Mouse (Mus musculus): ENCODE results near the gene Itgb5. TPM values are rescaled to one million over a fixed set of nuclear protein-coding genes. Genes with fewer than 3 reads are reported as not detected.

Itgb5 gene
- polyA plus RNA-seq, 1 experiment from 2014 or later, result 28.2 TPM

DNA sequence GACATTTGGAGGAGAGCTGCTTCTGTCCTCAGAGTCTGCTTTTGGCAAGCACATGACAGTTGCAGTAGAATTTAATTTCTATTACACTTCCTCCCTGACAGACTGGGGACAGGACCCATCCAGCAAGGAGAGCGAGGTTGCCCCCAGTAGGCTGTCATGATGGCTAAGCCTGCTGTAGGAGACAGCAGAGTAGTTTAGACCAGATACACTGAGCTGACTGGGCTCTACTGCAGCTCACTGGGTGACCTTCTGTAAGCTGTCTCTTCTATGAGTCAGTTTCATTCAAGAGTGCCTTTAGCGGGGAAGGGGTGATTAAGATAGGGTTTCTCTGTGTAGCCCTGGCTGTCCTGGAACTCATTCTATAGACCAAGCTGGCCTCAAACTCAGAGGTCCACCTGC, 109.7 kb downstream of the Itgb5 start:
- Histone ChIP-seq H3K4me1 (replicated peaks; ENCODE audit: control insufficient read depth, insufficient read depth, low read length) (peaks cover 3% of the 10 kb centered on the region; the same call in 1 of the 2 replicates), H3K4me3 (ENCODE audit: low read depth, low read length) (no peak overlapping the region), H3K27me3 (ENCODE audit: control insufficient read depth, insufficient read depth, low read length) (no peaks in the 10 kb centered on the region), H3K9me3 (ENCODE audit: control insufficient read depth, low read length) (no peaks in the 10 kb centered on the region), H3K27ac (ENCODE audit: low read depth, low read length) (no peak overlapping the region), H3K36me3 (ENCODE audit: control insufficient read depth, insufficient read depth, low read length) (no peaks in the 10 kb centered on the region), H3K9ac (ENCODE audit: low read length) (no peak overlapping the region), H3K4me2 (ENCODE audit: low read depth, low read length, severe bottlenecking) (no peak overlapping the region)
- 81% methylated on average over 2 of the region's 2 CpGs for whole genome bisulfite sequencing
- ATAC-seq (replicated peaks; ENCODE audit: low FRiP score), result no peak
- no peak for DNase-seq (ENCODE audit: low spot score)

DNA sequence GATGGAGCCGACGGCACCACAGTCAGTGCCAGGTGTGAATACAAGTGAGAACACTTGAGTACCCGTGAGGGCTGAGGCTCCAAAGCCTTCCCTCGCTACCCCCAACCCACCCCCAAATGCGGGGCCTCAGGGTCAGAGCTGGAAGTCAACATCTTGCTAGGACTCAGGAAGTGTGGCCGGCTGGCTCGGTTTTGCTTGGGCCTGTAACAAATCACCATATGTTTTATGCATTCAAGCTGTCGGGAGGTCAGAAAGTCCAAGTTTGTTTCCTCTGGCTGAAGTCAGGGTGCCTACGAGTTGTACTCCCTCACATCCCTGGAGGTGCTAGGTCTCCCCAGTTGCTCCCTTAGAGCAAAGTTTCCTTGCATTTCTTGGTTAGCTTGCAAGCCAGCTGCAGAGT, 110.2 kb downstream of the Itgb5 start:
- H3K9me3 ChIP-seq (ENCODE audit: control insufficient read depth, low read length), result no peaks in the 10 kb centered on the region
- H3K36me3 ChIP-seq (ENCODE audit: control insufficient read depth, insufficient read depth, low read length), result no peaks in the 10 kb centered on the region
- DNase-seq (ENCODE audit: low spot score) (no peak), ATAC-seq (replicated peaks; ENCODE audit: low FRiP score) (no peak)
- no peak overlapping the region for H3K4me3 ChIP-seq (ENCODE audit: low read depth, low read length)
- H3K4me2 ChIP-seq (ENCODE audit: low read depth, low read length, severe bottlenecking), result no peak overlapping the region
- H3K27me3 ChIP-seq (ENCODE audit: control insufficient read depth, insufficient read depth, low read length), result no peaks in the 10 kb centered on the region
- H3K4me1 ChIP-seq (replicated peaks; ENCODE audit: control insufficient read depth, insufficient read depth, low read length), result peaks cover 3% of the 10 kb centered on the region; the same call in 1 of the 2 replicates
- 75% methylated on average over 9 of the region's 9 CpGs for WGBS
- no peak overlapping the region for H3K9ac ChIP-seq (ENCODE audit: low read length)
- H3K27ac ChIP-seq (ENCODE audit: low read depth, low read length), result no peak overlapping the region

DNA sequence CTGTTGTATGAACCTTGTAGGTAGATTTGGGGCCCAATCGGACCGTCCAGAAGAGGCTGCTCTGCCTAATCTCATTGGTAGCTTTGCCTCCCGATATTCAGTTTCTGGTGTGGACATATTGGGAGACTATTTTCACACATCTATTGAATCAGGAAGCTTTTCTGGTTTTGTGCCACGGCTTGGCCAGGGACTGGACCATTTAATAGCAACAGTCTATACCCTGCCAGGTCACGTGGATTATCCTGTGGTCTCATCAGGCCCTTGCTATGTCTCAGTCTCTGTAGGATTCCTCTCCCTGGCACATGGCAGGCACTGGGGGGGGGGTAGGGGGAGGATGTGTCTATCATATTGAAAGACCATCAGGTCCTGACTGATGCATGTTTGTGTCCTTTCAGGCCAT, 110.6 kb downstream of the Itgb5 start:
- no peak overlapping the region for H3K4me3 ChIP-seq (ENCODE audit: low read depth, low read length)
- H3K9me3 ChIP-seq (ENCODE audit: control insufficient read depth, low read length), result no peaks in the 10 kb centered on the region
- H3K4me1 ChIP-seq (replicated peaks; ENCODE audit: control insufficient read depth, insufficient read depth, low read length), result peaks cover 3% of the 10 kb centered on the region; the same call in 1 of the 2 replicates
- no peak overlapping the region for H3K27ac ChIP-seq (ENCODE audit: low read depth, low read length)
- no peaks in the 10 kb centered on the region for H3K36me3 ChIP-seq (ENCODE audit: control insufficient read depth, insufficient read depth, low read length)
- H3K4me2 ChIP-seq (ENCODE audit: low read depth, low read length, severe bottlenecking), result no peak overlapping the region
- no peak for ATAC-seq (replicated peaks; ENCODE audit: low FRiP score)
- H3K9ac ChIP-seq (ENCODE audit: low read length), result no peak overlapping the region
- DNase-seq (ENCODE audit: low spot score), result no peak
- 88% methylated on average over 5 of the region's 5 CpGs for WGBS
- H3K27me3 ChIP-seq (ENCODE audit: control insufficient read depth, insufficient read depth, low read length), result no peaks in the 10 kb centered on the region

DNA sequence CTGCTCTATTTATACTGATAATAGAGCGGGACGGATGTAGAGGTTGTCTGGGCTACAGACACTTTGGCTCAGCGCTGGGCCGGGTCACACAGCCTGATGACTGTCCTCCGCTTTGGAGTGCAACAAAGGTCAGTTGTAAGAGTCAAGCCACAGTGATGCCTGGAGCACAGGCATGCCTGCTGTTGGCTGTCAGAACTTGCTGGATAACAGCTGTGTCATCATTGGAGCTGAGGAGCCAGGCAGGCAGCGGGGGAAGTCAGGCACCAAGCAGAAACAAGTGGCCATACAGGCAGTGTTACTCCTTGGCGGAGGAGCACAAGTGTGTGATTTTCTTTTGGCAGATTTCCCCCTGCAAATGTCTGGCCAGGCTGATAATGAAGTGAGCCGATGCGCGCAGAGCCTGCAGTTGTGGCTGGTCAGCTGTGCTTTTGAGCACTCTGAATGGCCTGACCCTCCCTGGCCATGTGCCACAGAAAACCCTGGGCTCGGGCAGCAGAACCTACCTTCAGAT, 111.9 kb downstream of the Itgb5 start:
- WGBS, result 75% methylated on average over 11 of the region's 11 CpGs
- no peaks in the 10 kb centered on the region for H3K36me3 ChIP-seq (ENCODE audit: control insufficient read depth, insufficient read depth, low read length)
- DNase-seq (ENCODE audit: low spot score) (no peak), ATAC-seq (replicated peaks; ENCODE audit: low FRiP score) (no peak)
- no peak overlapping the region for H3K27ac ChIP-seq (ENCODE audit: low read depth, low read length)
- H3K4me2 ChIP-seq (ENCODE audit: low read depth, low read length, severe bottlenecking), result no peak overlapping the region
- peaks cover 3% of the 10 kb centered on the region; the same call in 1 of the 2 replicates for H3K4me1 ChIP-seq (replicated peaks; ENCODE audit: control insufficient read depth, insufficient read depth, low read length)
- no peaks in the 10 kb centered on the region for H3K27me3 ChIP-seq (ENCODE audit: control insufficient read depth, insufficient read depth, low read length)
- H3K9ac ChIP-seq (ENCODE audit: low read length), result no peak overlapping the region
- H3K9me3 ChIP-seq (ENCODE audit: control insufficient read depth, low read length), result no peaks in the 10 kb centered on the region
- H3K4me3 ChIP-seq (ENCODE audit: low read depth, low read length), result no peak overlapping the region

DNA sequence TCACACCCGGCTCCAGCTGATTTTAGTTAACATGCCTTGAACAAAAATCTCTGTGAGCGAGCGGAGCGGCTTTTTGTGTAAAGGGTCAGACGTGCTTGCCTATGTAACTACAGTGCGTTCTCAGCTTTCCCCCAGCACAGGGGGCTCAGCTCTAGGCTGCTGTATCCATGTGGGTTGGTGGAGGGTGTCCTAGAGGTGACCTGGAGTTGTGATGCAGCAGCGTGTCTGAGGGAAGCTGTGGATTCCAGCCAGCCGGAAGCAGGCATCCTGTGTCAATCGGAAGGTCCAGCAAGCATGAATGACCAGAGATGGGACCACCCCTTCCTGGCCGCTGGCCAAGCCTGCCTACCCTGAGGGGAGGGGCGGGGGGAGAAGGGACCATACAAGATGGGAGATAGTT, 112.9 kb downstream of the Itgb5 start:
- no peak for DNase-seq (ENCODE audit: low spot score)
- Histone ChIP-seq H3K27me3 (ENCODE audit: control insufficient read depth, insufficient read depth, low read length) (no peaks in the 10 kb centered on the region), H3K4me1 (replicated peaks; ENCODE audit: control insufficient read depth, insufficient read depth, low read length) (peaks cover 3% of the 10 kb centered on the region; the same call in 1 of the 2 replicates), H3K4me3 (ENCODE audit: low read depth, low read length) (no peak overlapping the region), H3K4me2 (ENCODE audit: low read depth, low read length, severe bottlenecking) (no peak overlapping the region), H3K27ac (ENCODE audit: low read depth, low read length) (no peak overlapping the region), H3K36me3 (ENCODE audit: control insufficient read depth, insufficient read depth, low read length) (no peaks in the 10 kb centered on the region), H3K9me3 (ENCODE audit: control insufficient read depth, low read length) (no peaks in the 10 kb centered on the region), H3K9ac (ENCODE audit: low read length) (no peak overlapping the region)
- ATAC-seq (replicated peaks; ENCODE audit: low FRiP score), result no peak
- WGBS, result 69% methylated on average over 11 of the region's 11 CpGs

DNA sequence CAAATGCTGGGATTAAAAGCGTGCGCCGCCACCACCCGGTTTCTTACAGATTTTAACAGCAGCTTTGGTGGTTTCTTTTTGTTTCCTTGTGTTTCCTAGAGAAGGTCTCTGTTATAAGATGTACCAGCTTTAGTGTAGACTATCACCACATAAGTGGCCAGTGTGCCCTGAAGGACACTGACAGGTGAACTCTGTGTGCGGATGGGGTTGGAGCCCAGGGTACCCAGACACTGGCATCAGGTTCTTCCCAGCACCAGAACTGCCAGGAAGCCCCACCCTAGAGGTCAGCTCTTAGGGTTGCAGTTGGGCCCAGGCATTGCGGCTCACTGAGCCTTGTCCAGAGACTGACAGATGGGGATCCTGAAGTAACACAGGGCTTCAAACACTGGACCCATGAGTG, 113.9 kb downstream of the Itgb5 start:
- Histone ChIP-seq H3K4me2 (ENCODE audit: low read depth, low read length, severe bottlenecking) (no peak overlapping the region), H3K9me3 (ENCODE audit: control insufficient read depth, low read length) (no peaks in the 10 kb centered on the region), H3K4me1 (replicated peaks; ENCODE audit: control insufficient read depth, insufficient read depth, low read length) (peaks cover 3% of the 10 kb centered on the region; the same call in 1 of the 2 replicates), H3K4me3 (ENCODE audit: low read depth, low read length) (no peak overlapping the region), H3K36me3 (ENCODE audit: control insufficient read depth, insufficient read depth, low read length) (no peaks in the 10 kb centered on the region), H3K9ac (ENCODE audit: low read length) (no peak overlapping the region), H3K27me3 (ENCODE audit: control insufficient read depth, insufficient read depth, low read length) (no peaks in the 10 kb centered on the region), H3K27ac (ENCODE audit: low read depth, low read length) (no peak overlapping the region)
- 98% methylated on average over 6 of the region's 6 CpGs for WGBS
- no peak for ATAC-seq (replicated peaks; ENCODE audit: low FRiP score)
- no peak for DNase-seq (ENCODE audit: low spot score)

DNA sequence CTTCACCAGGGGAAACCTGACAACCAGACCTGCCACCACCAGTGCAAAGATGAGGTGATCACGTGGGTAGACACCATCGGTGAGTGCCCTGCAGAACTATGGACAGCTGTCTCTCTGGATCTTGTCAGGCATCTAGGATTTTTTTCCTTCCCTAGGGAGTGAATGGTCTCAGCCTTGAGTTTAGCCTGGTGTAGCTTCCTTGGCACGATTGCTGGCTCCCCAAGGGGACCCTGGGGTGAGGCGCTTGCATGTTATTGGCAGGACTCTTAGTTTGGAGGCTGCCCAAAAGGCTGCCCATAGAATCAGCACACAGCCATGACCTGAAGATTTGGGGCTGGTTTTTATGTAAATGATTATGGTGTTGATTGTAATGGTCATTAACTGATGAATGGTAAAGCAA, 114.7 kb downstream of the Itgb5 start:
- Histone ChIP-seq H3K4me2 (ENCODE audit: low read depth, low read length, severe bottlenecking) (no peak overlapping the region), H3K36me3 (ENCODE audit: control insufficient read depth, insufficient read depth, low read length) (no peaks in the 10 kb centered on the region), H3K9me3 (ENCODE audit: control insufficient read depth, low read length) (no peaks in the 10 kb centered on the region), H3K27me3 (ENCODE audit: control insufficient read depth, insufficient read depth, low read length) (no peaks in the 10 kb centered on the region), H3K4me1 (replicated peaks; ENCODE audit: control insufficient read depth, insufficient read depth, low read length) (peaks cover 3% of the 10 kb centered on the region; the same call in 1 of the 2 replicates), H3K27ac (ENCODE audit: low read depth, low read length) (no peak overlapping the region), H3K9ac (ENCODE audit: low read length) (no peak overlapping the region), H3K4me3 (ENCODE audit: low read depth, low read length) (no peak overlapping the region)
- no peak for DNase-seq (ENCODE audit: low spot score)
- ATAC-seq (replicated peaks; ENCODE audit: low FRiP score), result no peak
- WGBS, result 86% methylated on average over 4 of the region's 4 CpGs

DNA sequence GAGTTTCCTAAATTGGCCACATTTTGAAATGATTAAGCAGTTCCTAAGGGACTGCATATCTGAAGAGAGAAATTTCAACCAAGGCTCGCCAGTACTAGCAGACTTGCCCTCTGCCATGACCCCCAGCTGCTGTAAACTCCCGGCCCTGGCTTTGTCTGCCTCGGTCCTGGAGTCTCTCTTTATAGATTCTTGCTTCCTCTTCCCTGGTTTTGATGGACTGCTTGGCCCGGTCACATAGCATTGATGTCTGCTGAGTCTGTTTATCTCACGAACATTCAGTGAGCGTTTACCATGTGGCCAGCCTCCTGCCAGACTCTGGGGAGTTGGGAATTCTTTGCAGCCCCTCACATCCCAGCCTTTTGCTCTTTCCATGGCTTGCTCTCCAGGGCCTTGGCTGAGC, 115.3 kb downstream of the Itgb5 start:
- Histone ChIP-seq H3K27ac (ENCODE audit: low read depth, low read length) (no peak overlapping the region), H3K4me3 (ENCODE audit: low read depth, low read length) (no peak overlapping the region), H3K4me2 (ENCODE audit: low read depth, low read length, severe bottlenecking) (no peak overlapping the region), H3K27me3 (ENCODE audit: control insufficient read depth, insufficient read depth, low read length) (no peaks in the 10 kb centered on the region), H3K36me3 (ENCODE audit: control insufficient read depth, insufficient read depth, low read length) (no peaks in the 10 kb centered on the region), H3K9ac (ENCODE audit: low read length) (no peak overlapping the region), H3K4me1 (replicated peaks; ENCODE audit: control insufficient read depth, insufficient read depth, low read length) (peaks cover 3% of the 10 kb centered on the region; the same call in 1 of the 2 replicates), H3K9me3 (ENCODE audit: control insufficient read depth, low read length) (no peaks in the 10 kb centered on the region)
- 60% methylated on average over 6 of the region's 6 CpGs for WGBS
- DNase-seq (ENCODE audit: low spot score) (no peak), ATAC-seq (replicated peaks; ENCODE audit: low FRiP score) (no peak)

DNA sequence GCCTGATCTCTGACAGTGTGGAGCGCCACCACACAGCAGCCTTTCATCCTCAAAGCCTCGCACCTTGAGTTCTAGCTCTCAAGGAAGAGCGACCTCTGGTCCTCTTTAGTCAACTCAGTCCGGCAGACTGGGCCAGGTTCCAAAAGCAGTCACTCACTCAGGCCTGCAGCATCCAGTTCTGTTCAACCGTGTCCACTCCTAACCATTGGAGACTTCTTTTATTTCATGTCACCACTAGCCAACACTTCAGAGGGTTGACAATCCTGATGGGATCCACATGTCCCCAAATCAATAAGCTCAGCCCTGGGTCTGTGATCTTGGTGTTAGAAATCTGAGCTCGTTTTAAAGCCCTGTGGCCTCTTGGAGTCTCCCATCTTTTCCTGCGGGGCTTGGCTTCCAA, 116.6 kb downstream of the Itgb5 start:
- Histone ChIP-seq H3K36me3 (ENCODE audit: control insufficient read depth, insufficient read depth, low read length) (no peaks in the 10 kb centered on the region), H3K4me3 (ENCODE audit: low read depth, low read length) (no peak overlapping the region), H3K4me1 (replicated peaks; ENCODE audit: control insufficient read depth, insufficient read depth, low read length) (peaks cover 3% of the 10 kb centered on the region; the same call in 1 of the 2 replicates), H3K27ac (ENCODE audit: low read depth, low read length) (no peak overlapping the region), H3K27me3 (ENCODE audit: control insufficient read depth, insufficient read depth, low read length) (no peaks in the 10 kb centered on the region), H3K4me2 (ENCODE audit: low read depth, low read length, severe bottlenecking) (no peak overlapping the region), H3K9me3 (ENCODE audit: control insufficient read depth, low read length) (no peaks in the 10 kb centered on the region), H3K9ac (ENCODE audit: low read length) (no peak overlapping the region)
- WGBS, result 81% methylated on average over 7 of the region's 7 CpGs
- no peak for DNase-seq (ENCODE audit: low spot score)
- ATAC-seq (replicated peaks; ENCODE audit: low FRiP score), result no peak
